Mouse (Mus musculus): Measurements from ENCODE around the gene Fam171a2. TPM values are rescaled to one million over a fixed set of nuclear protein-coding genes. Genes with fewer than 3 reads are reported as not detected.
A peak's percentile ranks its signal among the peaks of the same experiment; 100 is the strongest.

The Fam171a2 gene
- total RNA-seq (2022), result 1 to 10 TPM; 2.5 to 5.4 (median 3.6) TPM

- peak; percentile 58 for DNase-seq (ENCODE audit: low spot score)
Measured at GRCm38 (mm10) chr11:102447497-102447896, at the start of gene Fam171a2. Fam171a2 (minus strand) TSS chr11:102447682.

- no peak for DNase-seq (ENCODE audit: low spot score)
Measured at GRCm38 (mm10) chr11:102496732-102497131, 49.2 kb upstream of the Fam171a2 start.

GRCm38 (mm10) chr11:102496206-102496605, 48.7 kb upstream of the Fam171a2 start:
- DNase-seq (ENCODE audit: low spot score), result no peak

- no peak for DNase-seq (ENCODE audit: low spot score)
Measured at GRCm38 (mm10) chr11:102495742-102496141, 48.3 kb upstream of the Fam171a2 start.

GRCm38 (mm10) chr11:102495114-102495513, 47.6 kb upstream of the Fam171a2 start:
- DNase-seq (ENCODE audit: low spot score), result no peak

- peak; percentile 19 for DNase-seq (ENCODE audit: low spot score)
Measured at GRCm38 (mm10) chr11:102494063-102494650, 46.7 kb upstream of the Fam171a2 start.

GRCm38 (mm10) chr11:102493241-102493640, 45.8 kb upstream of the Fam171a2 start:
- no peak for DNase-seq (ENCODE audit: low spot score)

GRCm38 (mm10) chr11:102487901-102488300, 40.4 kb upstream of the Fam171a2 start:
- no peak for DNase-seq (ENCODE audit: low spot score)

- peak; percentile 53 for DNase-seq (ENCODE audit: low spot score)
Measured at GRCm38 (mm10) chr11:102486733-102487386, 39.4 kb upstream of the Fam171a2 start.

GRCm38 (mm10) chr11:102481779-102482178, 34.3 kb upstream of the Fam171a2 start:
- DNase-seq (ENCODE audit: low spot score), result no peak

GRCm38 (mm10) chr11:102480897-102481296, 33.4 kb upstream of the Fam171a2 start:
- DNase-seq (ENCODE audit: low spot score), result no peak

GRCm38 (mm10) chr11:102480111-102480510, 32.6 kb upstream of the Fam171a2 start:
- DNase-seq (ENCODE audit: low spot score), result no peak

- no peak for DNase-seq (ENCODE audit: low spot score)
Measured at GRCm38 (mm10) chr11:102479581-102479980, 32.1 kb upstream of the Fam171a2 start.

- DNase-seq (ENCODE audit: low spot score), result no peak
Measured at GRCm38 (mm10) chr11:102478671-102479070, 31.2 kb upstream of the Fam171a2 start.

GRCm38 (mm10) chr11:102475027-102475426, 27.5 kb upstream of the Fam171a2 start:
- DNase-seq (ENCODE audit: low spot score), result no peak

- DNase-seq (ENCODE audit: low spot score), result no peak
Measured at GRCm38 (mm10) chr11:102469648-102470357, 22.3 kb upstream of the Fam171a2 start, which contains the start of gene Itga2b. Itga2b (minus strand) TSS chr11:102470122.

GRCm38 (mm10) chr11:102467041-102467631, 19.7 kb upstream of the Fam171a2 start:
- DNase-seq (ENCODE audit: low spot score), result peak; percentile 97

GRCm38 (mm10) chr11:102465713-102466436, 18.4 kb upstream of the Fam171a2 start:
- DNase-seq (ENCODE audit: low spot score), result peak; percentile 55

GRCm38 (mm10) chr11:102464901-102465300, 17.4 kb upstream of the Fam171a2 start:
- no peak for DNase-seq (ENCODE audit: low spot score)

- no peak for DNase-seq (ENCODE audit: low spot score)
Measured at GRCm38 (mm10) chr11:102461764-102462163, 14.3 kb upstream of the Fam171a2 start.

- DNase-seq (ENCODE audit: low spot score), result no peak
Measured at GRCm38 (mm10) chr11:102460541-102460940, 13.1 kb upstream of the Fam171a2 start.

All from heart, adult 8-10 months (tissue).